Mouse (Mus musculus): Measurements from ENCODE around the gene Gatad2a.

Gatad2a gene

DNA sequence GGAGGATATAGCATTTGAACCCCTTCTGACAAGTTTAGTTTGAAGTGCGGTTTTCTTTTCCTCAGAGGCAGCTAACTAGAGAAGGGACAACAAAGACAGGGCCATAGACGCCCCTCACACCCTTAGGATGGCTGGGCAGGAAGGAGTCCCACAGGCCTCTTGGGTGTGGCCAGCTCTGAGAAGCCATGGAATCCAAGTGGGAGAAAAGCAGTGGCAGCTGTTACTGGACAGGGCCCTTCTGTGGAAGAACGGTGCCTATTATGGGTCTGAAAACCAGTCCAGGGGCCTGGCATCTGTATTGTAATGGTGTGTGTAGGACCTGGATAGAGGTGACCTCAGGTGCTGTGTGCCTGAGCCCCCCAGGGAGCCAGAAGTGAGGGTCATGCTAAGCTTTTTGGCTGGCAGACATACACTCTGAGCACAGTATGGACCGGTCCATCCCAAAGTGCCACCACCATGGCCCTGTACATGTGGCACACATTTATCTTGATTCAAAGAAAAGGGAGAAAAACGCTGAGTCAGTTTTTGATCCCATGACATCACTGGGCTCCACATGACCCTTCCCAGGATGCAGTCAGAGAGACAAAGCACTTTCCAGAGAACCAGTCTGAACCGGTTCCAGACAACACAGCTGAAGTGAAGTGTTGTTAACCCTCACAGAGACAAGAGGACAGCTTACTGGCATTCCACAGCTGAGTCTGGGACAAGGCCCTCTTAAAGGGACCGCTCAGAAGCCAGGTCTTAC, 60.0 kb downstream of the Gatad2a start:
- DNase-seq, result peak; percentile 65 to 89

DNA sequence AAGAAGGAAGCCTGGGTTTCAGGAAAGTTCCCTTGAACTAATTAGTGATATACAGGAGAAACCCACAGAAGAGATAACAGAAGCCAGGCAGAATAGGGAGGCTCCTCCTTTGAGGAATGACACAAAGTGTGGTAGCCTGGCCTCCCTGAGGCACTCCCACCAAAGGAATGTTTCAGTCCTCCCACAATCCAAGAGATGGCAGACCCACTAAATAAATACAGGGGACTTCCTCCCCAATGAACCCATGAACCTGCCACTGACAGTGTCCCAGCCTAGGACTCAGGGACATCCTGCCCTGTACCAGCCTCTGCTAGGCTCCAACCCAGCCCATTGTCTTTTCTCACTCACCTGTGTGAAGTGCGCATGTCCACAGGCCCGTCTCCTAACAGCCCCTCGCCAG, 60.8 kb downstream of the Gatad2a start:
- DNase-seq, result no peak

DNA sequence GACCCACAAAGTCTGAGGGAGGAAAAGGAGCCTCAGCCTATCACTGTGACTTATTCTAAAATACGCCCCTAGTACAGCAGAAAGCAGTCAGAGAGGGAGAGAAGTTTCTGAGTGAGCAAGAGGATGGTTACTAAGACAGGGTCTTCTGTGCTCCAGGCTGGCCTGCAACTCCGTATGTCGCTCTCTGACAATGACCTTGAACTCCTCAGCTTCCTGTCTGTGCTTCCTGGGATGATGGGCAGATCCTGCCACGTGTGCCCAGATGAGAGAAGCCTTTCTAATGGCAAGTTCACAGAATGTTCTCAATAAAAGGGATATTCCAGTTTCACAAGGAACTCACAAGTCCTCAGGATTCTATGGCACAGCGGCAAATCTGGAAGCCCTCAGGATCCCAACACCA, 61.6 kb downstream of the Gatad2a start:
- no peak for DNase-seq

DNA sequence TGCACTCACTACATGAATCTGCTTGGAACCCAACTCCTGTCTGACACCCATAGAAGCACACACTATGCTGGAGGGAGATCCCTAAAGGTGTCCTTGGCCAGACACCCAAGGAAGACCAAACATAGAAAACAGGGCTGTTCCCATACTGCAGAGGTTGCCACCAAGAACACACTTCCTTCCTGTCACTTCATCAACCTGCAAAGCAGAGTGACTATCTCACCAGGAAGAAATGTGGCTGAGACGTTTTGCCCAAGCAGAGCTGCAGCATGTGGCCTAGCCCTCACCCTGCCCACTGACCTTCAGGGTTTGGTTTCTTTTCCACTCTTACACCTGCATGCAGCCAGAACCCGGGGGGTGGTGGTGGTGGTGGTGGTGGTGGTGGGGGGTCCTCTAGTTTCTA, 62.4 kb downstream of the Gatad2a start:
- DNase-seq, result no peak

DNA sequence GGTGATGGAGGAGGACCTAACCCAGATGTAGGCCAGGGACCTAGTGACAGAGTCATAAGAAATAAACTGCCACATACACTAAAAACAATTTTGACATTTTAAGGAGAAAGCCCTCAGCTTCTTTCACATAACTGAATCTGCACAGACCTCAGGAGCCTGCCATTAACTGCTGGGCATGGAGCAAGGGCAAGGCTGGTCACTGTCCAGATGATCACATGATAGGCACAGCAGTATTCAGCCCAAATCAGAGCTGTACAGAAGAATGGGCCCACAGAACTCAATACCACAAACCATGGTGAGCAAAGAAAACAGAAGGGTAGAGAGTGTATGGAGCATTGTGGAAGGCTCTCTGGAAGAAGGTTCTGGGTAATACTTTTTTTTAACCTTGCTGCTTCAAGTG, 69.3 kb downstream of the Gatad2a start:
- peak; percentile 50 to 58 for DNase-seq

DNA sequence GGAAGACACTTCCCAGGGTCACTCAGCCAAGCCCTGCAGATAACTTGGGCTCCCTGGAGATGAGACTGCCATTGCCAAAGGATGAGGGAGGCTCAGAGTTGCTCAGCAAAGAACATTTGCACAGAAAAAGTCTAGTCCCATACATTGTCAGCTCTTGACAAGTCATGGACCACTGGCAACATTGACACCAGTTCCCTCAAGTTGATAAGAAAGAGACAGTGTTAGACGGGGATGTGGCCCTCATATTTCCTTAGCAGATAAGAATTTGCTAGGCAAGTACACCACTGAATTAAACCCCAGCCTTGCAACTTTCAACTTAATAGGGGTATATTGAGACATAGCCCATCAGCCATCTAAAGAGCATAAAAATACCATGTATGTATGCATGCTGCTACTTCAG, 72.2 kb downstream of the Gatad2a start:
- no peak for DNase-seq

DNA sequence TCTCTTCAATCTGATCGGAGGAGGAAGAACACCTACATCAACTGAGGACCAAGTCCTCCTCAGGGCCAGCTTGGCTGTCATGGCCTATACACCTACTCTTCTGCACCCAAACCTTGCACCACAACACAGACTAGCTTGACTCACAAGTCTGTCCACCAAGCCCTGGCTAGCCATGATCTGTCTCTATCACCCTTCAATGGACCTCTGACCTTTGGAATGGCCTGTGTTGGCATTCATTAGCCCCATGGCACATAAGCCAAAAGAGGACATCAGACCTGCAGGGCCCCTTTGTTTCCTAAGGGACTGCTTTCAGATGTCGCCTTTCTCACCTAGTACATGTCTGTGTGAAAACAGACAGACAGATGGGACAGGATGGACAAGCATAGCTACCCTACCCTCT, 75.0 kb downstream of the Gatad2a start:
- peak; percentile 54 to 60 for DNase-seq

DNA sequence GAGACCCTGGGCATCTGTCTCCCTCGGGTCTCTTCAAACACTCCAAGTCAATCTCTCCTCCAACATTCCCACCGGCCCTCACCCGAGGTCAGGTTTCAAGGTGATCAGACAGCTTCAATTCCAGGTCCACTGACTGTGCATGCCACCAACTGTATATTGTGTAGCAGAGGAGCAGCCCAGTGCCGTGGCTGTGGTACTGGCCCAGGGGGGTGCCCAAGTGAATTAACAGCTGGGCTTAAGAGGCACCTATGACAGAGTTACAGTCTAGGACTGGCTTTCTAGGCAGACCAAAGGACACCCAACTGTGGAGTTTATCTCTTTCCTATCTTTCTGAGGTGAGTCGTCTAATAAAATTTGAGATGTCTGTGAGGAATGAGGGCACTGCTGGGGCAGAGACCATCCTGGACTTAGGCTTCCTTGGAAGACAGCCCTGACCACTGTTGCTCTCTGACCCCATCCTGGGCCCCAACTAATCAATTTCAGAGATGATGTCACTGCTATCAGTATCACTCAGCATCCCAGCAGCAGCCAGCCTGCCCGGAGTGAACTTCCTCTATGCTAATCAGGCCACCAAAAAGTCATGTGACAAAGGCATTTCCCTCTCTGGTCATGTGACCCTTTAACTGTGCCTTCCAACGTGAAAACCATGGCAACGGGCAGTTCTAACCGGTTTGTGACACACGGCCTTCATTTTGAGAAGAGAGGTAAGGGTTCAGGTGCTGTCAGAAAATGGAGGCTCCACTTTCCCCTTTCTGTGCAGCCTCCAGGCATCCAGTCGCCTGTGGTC, 76.1 kb downstream of the Gatad2a start:
- DNase-seq, result peak; percentile 89 to 90

DNA sequence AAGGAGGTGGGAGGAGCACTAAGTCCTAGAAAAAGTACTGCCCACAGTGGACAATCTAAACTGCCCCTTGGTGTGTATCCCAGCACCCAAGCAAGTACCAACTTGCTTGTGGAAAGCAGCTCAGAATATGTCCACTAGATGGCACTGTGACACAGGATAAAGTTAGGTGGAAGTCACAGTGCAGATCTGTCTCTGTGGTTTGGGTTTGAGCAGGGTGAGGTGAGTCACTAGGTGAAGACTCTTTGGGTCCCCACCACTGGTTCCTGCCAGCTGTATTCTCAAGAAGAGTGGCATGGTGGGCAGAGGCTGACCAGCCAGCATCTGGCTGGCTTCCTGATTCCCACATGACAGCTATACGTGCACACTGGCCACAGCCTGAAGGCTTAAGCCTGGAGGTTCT, 77.2 kb downstream of the Gatad2a start:
- peak; percentile 83 to 85 for DNase-seq

DNA sequence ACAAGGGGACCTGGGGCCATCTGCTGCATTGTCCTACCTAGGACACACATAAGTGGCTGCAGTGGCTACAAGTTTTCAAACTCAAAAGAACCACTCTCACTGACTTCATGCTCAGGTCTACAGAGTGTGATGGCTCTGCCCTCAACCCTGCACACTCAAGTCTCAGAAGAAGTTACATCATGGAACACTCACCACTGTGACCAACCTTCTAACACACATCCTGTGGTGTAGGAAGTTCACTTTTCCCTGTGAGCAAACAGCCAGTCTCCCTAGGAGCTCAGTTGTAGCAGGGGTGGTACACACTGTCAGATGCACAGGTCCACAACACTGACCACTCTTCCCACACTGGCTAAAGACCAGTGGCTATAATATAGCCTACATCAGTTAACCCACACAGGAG, 77.7 kb downstream of the Gatad2a start:
- DNase-seq, result no peak

DNA sequence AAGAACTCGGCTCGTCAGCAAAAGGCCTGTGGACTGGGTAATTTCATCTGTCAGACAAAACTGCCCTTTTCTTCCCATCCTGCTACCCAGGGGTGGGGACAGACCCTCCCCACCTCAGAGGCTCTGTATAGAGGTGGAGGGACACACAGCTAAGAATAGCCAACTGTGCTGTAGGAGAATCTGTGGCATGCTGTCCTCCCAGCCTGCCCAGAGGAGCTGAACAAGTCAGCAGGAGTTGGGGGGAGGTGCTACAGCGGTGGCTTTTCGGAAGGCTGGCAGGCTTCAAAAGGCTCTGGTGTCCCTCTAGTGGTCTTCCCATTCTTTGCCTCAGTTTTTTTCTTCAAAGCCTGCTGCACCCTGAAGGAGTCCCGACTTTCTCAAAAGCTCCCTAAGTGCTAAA, 80.4 kb downstream of the Gatad2a start:
- no peak for DNase-seq

DNA sequence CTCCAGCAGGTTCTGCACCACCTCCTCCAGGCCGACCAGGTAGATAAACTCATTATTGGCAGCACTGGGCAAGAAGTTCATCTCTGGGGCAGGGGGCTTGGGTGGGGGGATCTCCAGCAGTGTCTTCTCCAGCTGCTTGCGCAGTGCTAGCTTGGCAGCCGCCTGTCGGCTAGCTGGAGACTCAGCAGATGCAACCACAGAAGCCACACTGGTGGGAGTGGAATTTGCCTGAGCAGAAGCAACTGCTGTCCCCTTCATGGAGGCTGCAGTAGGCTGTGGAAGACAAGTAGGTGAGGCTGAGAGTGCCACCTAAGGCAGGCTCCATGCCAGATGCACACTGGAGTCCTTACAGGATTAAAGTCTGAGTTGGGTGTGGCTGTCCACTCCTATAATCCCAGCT, 81.7 kb downstream of the Gatad2a start:
- no peak for DNase-seq

DNA sequence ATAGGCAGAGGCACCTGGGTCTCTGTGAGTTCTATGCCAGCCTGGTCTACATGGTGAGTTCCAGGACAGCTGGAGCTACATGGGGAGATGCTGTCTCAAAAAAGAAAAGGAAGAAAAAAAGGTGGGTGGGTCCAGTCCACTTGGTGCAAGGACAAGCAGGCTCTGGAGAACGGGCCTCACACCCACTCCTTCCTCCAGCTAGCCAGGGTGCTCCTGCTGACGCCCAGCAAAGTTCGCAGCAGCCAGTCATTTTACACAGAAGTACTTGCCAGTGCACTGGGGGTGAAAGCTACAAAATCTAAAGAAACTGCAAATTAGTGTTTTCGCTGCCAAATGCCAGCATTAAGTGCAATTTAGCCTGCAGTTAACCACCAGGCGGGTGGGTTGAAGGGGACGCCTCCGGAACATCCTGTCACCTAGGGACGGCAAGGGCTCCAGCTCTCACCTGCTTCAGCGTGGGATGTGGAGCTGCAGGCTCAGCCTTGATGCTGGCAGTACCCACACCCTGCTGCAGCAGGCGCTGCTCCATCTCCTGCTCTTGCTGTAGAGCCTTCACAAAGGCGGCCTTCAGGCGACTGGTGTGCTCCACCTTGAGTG, 83.6 kb downstream of the Gatad2a start:
- DNase-seq, result no peak

DNA sequence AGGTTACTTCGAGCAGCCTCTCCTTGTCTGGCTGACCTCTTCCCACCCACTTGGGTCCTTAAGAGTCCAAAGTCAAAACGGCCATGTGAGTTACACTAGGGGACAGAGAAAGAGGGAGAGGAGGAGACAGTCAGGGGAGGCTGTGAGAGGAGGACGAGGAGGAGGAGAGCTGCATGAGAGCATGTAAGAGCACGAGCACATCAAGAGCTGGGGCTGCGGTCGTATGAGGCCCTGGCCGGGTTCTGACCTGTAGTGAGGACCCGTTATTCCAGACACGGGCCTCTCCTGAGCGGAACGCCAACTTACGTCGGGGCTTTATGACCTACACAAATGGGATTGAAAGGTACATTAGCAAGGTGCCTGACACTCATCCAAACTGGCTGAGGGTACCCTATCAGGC, 84.3 kb downstream of the Gatad2a start:
- no peak for DNase-seq

DNA sequence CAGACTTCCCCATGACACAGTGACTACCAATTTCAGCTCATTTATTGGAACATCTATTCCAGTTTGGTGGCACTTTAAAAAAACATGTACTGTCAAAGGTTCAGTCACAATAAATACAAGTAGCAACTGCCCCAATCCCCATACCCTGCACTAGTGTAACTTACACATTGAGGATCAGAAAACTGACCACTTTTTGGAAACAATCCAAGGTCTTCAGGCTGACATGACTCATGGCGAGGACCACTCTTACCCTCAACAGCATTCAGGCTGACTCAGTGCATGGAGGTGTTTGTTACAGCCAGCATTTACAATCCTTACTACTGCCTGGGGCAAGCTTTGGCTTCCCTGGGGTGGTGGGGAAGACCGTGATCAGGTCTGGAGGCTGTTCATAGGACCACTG, 89.1 kb downstream of the Gatad2a start:
- DNase-seq, result no peak

DNA sequence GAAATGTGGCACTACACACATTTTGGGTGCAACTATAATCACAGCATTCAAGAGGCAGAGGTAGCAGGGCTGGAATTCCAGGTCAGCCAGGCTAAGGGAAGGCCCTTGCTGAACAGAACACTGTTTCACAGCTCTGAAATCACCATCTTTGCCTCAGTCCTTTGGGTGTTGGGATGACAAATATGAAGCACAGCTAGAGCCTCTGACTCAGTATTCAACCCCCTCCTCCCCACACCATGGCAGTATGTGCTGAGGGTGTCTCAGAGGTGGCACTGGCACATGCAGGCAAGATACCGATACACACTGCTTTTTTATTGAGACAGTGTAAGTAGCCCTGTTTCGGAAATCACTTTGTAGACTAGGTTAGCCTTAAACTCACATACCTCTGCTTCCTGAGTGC, 89.9 kb downstream of the Gatad2a start:
- no peak for DNase-seq

DNA sequence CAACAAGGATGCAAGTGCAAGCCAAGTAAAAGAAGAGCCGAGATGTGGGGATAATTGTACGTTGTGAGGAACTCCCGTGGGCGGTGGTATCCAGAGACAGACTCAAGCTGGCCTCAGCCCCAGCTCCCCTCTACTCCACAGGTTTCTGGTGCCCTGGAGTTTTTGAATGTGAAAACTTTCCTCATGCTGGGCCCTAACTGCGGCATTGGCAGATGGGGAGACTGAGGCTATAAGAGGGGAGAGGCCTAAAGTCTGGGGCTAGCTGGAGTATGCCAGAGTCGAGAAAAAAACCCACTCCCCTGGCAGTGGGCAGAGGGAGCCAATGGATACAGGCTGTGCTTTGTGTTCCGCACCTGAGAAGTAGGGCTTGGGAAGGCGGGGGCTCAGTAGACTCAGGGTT, 92.1 kb downstream of the Gatad2a start:
- DNase-seq, result no peak

DNA sequence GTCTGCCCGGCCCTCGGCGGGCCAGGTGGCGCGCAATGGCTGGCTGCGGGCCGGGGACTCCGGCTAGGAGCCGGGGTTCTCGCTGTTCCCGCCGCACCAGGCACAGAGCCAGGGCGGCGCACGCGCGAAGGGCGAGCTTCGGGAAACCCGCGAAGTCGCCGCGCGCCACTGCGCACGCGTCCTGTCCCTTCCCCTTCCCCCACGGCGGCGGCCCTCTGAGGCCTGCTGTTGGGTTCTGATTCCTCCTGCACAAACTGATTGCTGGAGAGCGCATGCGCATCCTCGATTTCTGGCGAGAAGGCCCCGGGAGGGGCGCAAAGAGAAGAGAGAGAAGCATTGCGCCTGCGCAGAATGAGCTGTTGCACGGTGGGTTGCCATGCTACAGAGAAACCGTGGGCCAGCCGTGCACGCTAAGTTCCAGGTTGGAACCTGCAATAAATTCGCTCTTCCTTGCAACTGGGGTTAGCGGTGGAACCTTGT, 93.1 kb downstream of the Gatad2a start:
- DNase-seq, result peak; percentile 99

DNA sequence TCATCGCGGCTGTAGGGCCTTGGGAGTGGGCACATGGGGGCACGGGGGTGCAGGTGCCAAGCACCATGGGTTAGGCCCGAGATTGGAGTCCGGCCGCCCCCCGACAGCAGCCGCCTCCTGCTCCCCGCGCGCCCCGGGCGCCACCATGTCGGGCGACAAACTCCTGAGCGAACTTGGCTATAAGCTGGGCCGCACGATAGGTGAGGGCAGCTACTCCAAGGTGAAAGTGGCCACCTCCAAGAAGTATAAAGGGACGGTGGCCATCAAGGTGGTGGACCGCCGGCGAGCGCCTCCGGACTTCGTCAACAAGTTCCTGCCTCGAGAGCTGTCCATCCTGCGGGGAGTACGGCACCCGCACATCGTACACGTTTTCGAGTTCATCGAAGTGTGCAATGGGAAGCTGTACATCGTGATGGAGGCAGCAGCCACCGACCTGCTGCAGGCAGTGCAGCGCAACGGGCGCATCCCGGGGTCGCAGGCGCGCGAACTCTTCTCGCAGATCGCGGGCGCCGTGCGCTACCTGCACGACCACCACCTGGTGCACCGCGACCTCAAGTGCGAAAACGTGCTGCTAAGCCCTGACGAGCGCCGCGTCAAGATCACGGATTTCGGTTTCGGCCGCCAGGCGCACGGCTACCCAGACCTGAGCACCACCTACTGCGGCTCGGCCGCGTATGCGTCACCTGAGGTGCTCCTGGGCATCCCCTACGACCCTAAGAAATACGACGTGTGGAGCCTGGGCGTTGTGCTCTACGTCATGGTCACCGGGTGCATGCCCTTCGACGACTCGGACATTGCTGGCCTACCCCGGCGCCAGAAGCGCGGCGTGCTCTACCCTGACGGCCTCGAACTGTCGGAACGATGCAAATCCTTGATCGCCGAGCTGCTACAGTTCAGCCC, 93.8 kb downstream of the Gatad2a start, which contains the start of the genes Tssk6, Ndufa13 and Yjefn3:
Gene Tssk6, plus strand, starts transcription at position 22 of the 900 bp plus-strand sequence.
Gene Ndufa13, minus strand, starts transcription at position 396 of the 900 bp plus-strand sequence.
Gene Yjefn3, minus strand, starts transcription at position 550 of the 900 bp plus-strand sequence.
- peak in 1 of 2 experiments; percentile 51 for DNase-seq

DNA sequence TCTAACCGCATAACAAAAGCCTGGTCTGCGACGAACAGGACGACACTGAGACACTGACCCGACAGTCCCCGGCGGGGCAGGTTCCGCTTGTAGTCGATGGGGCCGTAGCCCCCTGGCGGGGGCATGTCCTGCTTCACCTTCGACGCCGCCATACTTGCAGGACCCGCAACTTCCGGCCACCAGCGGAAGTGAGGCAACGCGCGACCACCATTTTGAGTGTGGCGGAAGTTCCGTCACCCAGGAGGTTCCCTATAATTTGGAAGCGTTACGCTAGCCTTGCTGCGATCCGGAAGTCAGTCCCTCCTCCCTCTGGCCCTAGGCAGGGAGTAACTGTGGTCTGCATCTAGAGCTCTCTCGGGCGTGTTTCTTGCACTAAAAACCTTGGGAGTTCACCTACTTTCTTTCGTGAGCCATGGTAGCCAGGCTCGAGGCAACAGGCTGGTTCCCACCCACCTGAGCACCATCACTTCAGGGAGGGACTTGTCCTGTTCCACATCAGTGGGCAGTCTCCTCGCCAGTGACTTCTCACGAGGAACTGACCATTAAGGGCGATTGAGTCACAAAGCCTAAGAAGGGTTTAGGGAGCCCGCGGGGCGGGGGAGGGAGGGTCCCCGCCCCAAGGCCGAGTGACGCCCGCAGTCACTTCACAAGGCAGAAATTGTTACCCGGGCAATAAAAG, 94.6 kb downstream of the Gatad2a start:
- peak; percentile 97 to 98 for DNase-seq

DNA sequence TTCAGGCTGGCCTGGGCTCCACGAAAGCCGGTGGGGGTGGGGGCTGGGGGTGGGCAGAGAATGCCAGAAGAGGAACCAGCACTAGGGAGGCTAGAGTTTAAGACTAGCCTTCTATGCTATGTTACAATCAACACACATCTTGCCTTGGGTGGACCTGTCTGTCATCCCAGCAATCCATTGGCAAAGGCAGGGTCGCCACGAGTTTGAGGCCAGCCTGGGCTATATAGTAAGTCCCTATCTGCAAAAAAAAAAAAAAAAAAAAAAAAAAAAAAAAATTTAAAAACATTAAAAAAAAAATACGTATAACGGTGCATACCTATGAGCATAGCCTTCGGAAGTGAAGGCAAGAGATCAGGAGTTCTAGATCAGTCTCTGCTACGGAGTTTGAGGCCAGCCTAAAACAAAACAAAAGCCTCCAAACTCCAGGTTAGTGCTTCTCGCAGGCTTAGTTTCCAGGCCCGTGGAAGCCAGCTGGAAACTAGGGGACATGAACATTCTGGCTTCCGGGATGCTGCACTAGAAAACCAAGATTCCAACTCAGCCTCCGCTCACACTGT, 95.2 kb downstream of the Gatad2a start:
- DNase-seq, result no peak
